Mouse (Mus musculus): ENCODE measurements at regions not wholly inside any gene's neighbourhood (a gene's known extent, or its start where the extent isn't known, plus 50 kb on each side); places are given as distances from the start of the nearest gene placed in this dataset.

DNA sequence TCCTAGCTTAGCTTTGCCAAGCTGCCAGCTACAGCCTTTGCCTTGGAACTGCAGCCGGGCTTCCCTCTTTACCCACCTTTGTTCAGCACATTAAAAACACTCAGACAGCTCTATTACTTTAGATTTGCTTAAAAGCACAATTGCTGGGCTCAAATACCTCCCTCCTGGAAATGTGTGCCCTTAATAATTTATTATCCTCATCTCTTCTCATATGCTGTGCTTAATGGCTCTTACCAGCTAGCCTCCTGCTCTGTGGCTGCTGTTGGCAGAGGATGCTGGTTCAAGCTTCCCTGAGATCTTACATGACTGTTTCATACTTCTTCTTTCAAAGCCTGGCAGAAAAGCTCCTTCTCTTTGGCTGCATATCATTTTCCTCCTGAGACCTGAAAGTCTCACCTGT lies 378.1 kb upstream of the Cdh19 start:
- in situ Hi-C loops (cut with MboI, MseI), result no loop called here

- in situ Hi-C loops (cut with MboI, MseI), result loop anchor here in 1 of 2 experiments (10.0 kb wide), 1 partner anchor 697 kb away; no protein-coding TSS in a partner anchor
These were observed 360.5 kb upstream of the Cdh19 start for GRCm38 (mm10) chr1:111337927-111338326.

DNA sequence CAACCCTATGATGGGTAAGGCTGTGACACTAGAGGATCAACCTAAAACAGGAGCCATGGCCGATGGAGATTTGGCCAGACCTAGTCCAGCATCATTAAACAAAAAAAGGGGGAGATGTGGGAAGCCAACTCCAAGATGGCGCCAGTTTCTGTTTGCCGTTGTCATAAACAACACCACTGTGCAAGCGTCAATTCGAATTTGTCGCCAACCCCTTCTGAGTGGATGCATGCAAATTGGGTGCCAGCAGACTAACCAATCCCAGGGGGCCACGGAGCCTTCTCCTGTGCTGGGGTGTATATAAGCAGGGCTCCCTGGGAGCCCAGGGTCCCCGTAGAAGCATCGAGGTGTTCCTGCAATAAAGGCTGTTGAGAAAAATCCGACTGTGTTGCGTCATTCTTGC lies 324.9 kb upstream of the Cdh19 start:
- in situ Hi-C loops (cut with MboI, MseI), result no loop called here

DNA sequence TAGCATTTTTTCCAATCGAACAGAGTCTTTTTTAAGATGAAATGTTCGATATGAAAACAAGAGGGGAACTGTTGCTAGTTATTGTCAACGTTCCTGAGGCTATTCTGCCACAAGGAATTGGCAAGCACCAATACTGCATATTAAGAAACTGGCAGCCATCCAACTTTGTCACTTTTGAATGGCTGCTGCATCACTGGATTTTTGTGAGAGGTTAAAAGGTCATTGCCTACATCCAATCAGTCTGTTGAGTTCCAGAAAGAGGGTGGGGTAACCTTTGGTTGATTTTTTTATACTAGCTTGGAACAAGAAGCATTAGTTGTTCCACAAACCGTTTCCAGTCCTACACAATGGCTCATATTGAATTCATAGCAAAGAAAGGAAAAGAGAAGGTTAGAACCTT lies 309.0 kb upstream of the Cdh19 start:
- in situ Hi-C loops (cut with MboI, MseI), result no loop called here

DNA sequence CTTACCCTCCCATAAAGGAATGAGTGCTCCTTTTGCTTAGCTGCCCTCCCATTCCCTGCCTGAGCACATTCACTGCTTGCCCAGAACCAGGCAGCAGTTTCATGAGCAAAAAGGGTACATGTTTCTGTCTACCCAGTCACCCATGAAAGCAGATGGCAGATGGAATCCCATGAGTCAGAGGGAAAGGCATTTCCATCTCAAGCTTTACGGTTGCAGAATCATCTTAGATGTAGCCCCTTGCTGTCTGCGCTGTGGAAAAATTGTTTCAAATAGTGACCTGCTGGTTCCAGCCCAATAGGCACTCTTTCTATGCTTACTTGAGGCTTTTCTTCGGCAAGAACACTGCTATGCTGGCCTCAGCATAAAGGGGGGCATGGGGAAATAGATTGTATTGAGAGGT lies 308.5 kb upstream of the Cdh19 start:
- in situ Hi-C loops (cut with MboI, MseI), result no loop called here

GRCm38 (mm10) chr1:111242814-111243213 lies 265.4 kb upstream of the Cdh19 start:
- in situ Hi-C loops (cut with MboI, MseI), result no loop called here

GRCm38 (mm10) chr1:111242344-111242743 lies 265.0 kb upstream of the Cdh19 start:
- in situ Hi-C loops (cut with MboI, MseI), result no loop called here
